Mouse (Mus musculus) cerebellum, adult 11 months (tissue): ENCODE measurements around the gene Hic2.

Experiments used
- DNase-seq: peaks from one replicate; pipeline ENCODE4 v3.0.0; 2022

The Hic2 gene

GRCm38 (mm10) chr16:17234499-17234895, 1.1 kb downstream of the Hic2 start:
- peak; percentile 34 for DNase-seq

- DNase-seq, result no peak
Measured at GRCm38 (mm10) chr16:17234916-17235665, 1.7 kb downstream of the Hic2 start.

- DNase-seq, result no peak
Measured at GRCm38 (mm10) chr16:17237634-17238033, 4.3 kb downstream of the Hic2 start.

- DNase-seq, result no peak
Measured at GRCm38 (mm10) chr16:17239409-17239808, 6.0 kb downstream of the Hic2 start.

- no peak for DNase-seq
Measured at GRCm38 (mm10) chr16:17243731-17244130, 10.4 kb downstream of the Hic2 start.

- DNase-seq, result no peak
Measured at GRCm38 (mm10) chr16:17244996-17245395, 11.6 kb downstream of the Hic2 start.

- no peak for DNase-seq
Measured at GRCm38 (mm10) chr16:17247727-17248126, 14.4 kb downstream of the Hic2 start.

GRCm38 (mm10) chr16:17249135-17249534, 15.8 kb downstream of the Hic2 start:
- DNase-seq, result no peak

- DNase-seq, result peak; percentile 70
Measured at GRCm38 (mm10) chr16:17251539-17251938, 18.2 kb downstream of the Hic2 start.

- no peak for DNase-seq
Measured at GRCm38 (mm10) chr16:17252086-17252726, 18.8 kb downstream of the Hic2 start.

GRCm38 (mm10) chr16:17252841-17253240, 19.5 kb downstream of the Hic2 start:
- DNase-seq, result no peak

- no peak for DNase-seq
Measured at GRCm38 (mm10) chr16:17254005-17254597, 20.7 kb downstream of the Hic2 start.

GRCm38 (mm10) chr16:17255270-17255669, 21.9 kb downstream of the Hic2 start:
- DNase-seq, result no peak

GRCm38 (mm10) chr16:17257359-17257821, 24.0 kb downstream of the Hic2 start:
- DNase-seq, result no peak

GRCm38 (mm10) chr16:17258917-17259316, 25.5 kb downstream of the Hic2 start:
- no peak for DNase-seq

GRCm38 (mm10) chr16:17261341-17261740, 28.0 kb downstream of the Hic2 start:
- no peak for DNase-seq

GRCm38 (mm10) chr16:17266113-17266512, 32.7 kb downstream of the Hic2 start:
- no peak for DNase-seq

GRCm38 (mm10) chr16:17267937-17268336, 34.6 kb downstream of the Hic2 start:
- no peak for DNase-seq

- DNase-seq, result no peak
Measured at GRCm38 (mm10) chr16:17269872-17270271, 36.5 kb downstream of the Hic2 start.

- peak; percentile 29 for DNase-seq
Measured at GRCm38 (mm10) chr16:17271124-17271523, 37.8 kb downstream of the Hic2 start.

- no peak for DNase-seq
Measured at GRCm38 (mm10) chr16:17271856-17272255, 38.5 kb downstream of the Hic2 start.

GRCm38 (mm10) chr16:17275721-17276120, 42.3 kb downstream of the Hic2 start, which contains the start of gene Tmem191c:
Tmem191c (plus strand) TSS chr16:17276077.
- no peak for DNase-seq

GRCm38 (mm10) chr16:17276164-17277151, 43.1 kb downstream of the Hic2 start:
- peak; percentile 86 for DNase-seq
